Mouse (Mus musculus): ENCODE measurements around the gene Glipr2. TPM values are rescaled to one million over a fixed set of nuclear protein-coding genes. Genes with fewer than 3 reads are reported as not detected.

Gene Glipr2
- total and polyA plus RNA-seq, 3 experiments = 47.0 to 73.9 (median 48.9) TPM

Other genes starting within 250 kb of the Glipr2 start
- gene Olfr71, start 247.1 kb upstream of the Glipr2 start, total RNA-seq (2014; fragmentation: Nextera tagmentation) = not detected in 2 replicates
- 0.06 and 0.11 TPM in 2 replicates for gene Olfr71, start 247.1 kb upstream of the Glipr2 start, total RNA-seq (2017)
- not detected in 2 replicates for gene Olfr71, start 247.1 kb upstream of the Glipr2 start, polyA plus RNA-seq (2012)
- gene Hrct1, start 230.2 kb upstream of the Glipr2 start, total RNA-seq (2014; fragmentation: Nextera tagmentation) = not detected in 2 replicates
- 0.16 TPM in 1 of 2 replicates, not detected in the other for gene Hrct1, start 230.2 kb upstream of the Glipr2 start, total RNA-seq (2017)
- not detected in 2 replicates for gene Hrct1, start 230.2 kb upstream of the Glipr2 start, polyA plus RNA-seq (2012)
- gene Spaar, start 227.4 kb upstream of the Glipr2 start, total RNA-seq (2014; fragmentation: Nextera tagmentation) = not detected in 2 replicates
- 0.11 TPM in 1 of 2 replicates, not detected in the other for gene Spaar, start 227.4 kb upstream of the Glipr2 start, total RNA-seq (2017)
- gene Spaar, start 227.4 kb upstream of the Glipr2 start, polyA plus RNA-seq (2012) = not detected in 2 replicates
- gene Olfr159, start 186.4 kb upstream of the Glipr2 start, total RNA-seq (2014; fragmentation: Nextera tagmentation) = not detected in 2 replicates
- not detected in 2 replicates for gene Olfr159, start 186.4 kb upstream of the Glipr2 start, total RNA-seq (2017)
- gene Olfr159, start 186.4 kb upstream of the Glipr2 start, polyA plus RNA-seq (2012) = not detected in 2 replicates
- gene Olfr156, start 133.5 kb upstream of the Glipr2 start, total RNA-seq (2014; fragmentation: Nextera tagmentation) = not detected in 2 replicates
- 0.05 and 0.23 TPM in 2 replicates for gene Olfr156, start 133.5 kb upstream of the Glipr2 start, total RNA-seq (2017)
- gene Olfr156, start 133.5 kb upstream of the Glipr2 start, polyA plus RNA-seq (2012) = not detected in 2 replicates
- gene Olfr157, start 117.2 kb upstream of the Glipr2 start, total RNA-seq (2014; fragmentation: Nextera tagmentation) = not detected in 2 replicates
- 0.06 and 0.11 TPM in 2 replicates for gene Olfr157, start 117.2 kb upstream of the Glipr2 start, total RNA-seq (2017)
- gene Olfr157, start 117.2 kb upstream of the Glipr2 start, polyA plus RNA-seq (2012) = not detected in 2 replicates
- not detected in 2 replicates for gene Olfr155, start 105.8 kb upstream of the Glipr2 start, total RNA-seq (2014; fragmentation: Nextera tagmentation)
- 0.16 TPM in 1 of 2 replicates, not detected in the other for gene Olfr155, start 105.8 kb upstream of the Glipr2 start, total RNA-seq (2017)
- gene Olfr155, start 105.8 kb upstream of the Glipr2 start, polyA plus RNA-seq (2012) = not detected in 2 replicates
- gene Reck, start 81.9 kb upstream of the Glipr2 start, total RNA-seq (2014; fragmentation: Nextera tagmentation) = not detected in 2 replicates
- gene Reck, start 81.9 kb upstream of the Glipr2 start, total RNA-seq (2017) = 0.06 and 0.71 TPM in 2 replicates
- 0.02 TPM in 1 of 2 replicates, not detected in the other for gene Reck, start 81.9 kb upstream of the Glipr2 start, polyA plus RNA-seq (2012)
- gene Ccin, start 26.1 kb downstream of the Glipr2 start, total RNA-seq (2014; fragmentation: Nextera tagmentation) = not detected in 2 replicates
- not detected in 2 replicates for gene Ccin, start 26.1 kb downstream of the Glipr2 start, total RNA-seq (2017)
- not detected in 2 replicates for gene Ccin, start 26.1 kb downstream of the Glipr2 start, polyA plus RNA-seq (2012)
- 108 and 132 TPM in 2 replicates for gene Clta, start 47.1 kb downstream of the Glipr2 start, total RNA-seq (2014; fragmentation: Nextera tagmentation)
- gene Clta, start 47.1 kb downstream of the Glipr2 start, total RNA-seq (2017) = 483 and 581 TPM in 2 replicates
- 437 and 460 TPM in 2 replicates for gene Clta, start 47.1 kb downstream of the Glipr2 start, polyA plus RNA-seq (2012)
- gene Gne, start 126.8 kb downstream of the Glipr2 start, total RNA-seq (2014; fragmentation: Nextera tagmentation) = 41.5 and 42.6 TPM in 2 replicates
- gene Gne, start 126.8 kb downstream of the Glipr2 start, total RNA-seq (2017) = 17.9 and 18.1 TPM in 2 replicates
- 35.3 and 40.9 TPM in 2 replicates for gene Gne, start 126.8 kb downstream of the Glipr2 start, polyA plus RNA-seq (2012)